Mouse (Mus musculus): ENCODE data around the gene Reep3. TPM values are rescaled to one million over a fixed set of nuclear protein-coding genes. Genes with fewer than 3 reads are reported as not detected.
"Not testable (repeated sequence)": the region's sequence is repeated elsewhere in the genome, so short reads cannot be mapped to it uniquely, and the experiment has no call there.

The Reep3 gene
- total RNA-seq, 2 experiments from 2014 or later: 44.7 to 46.3 TPM

- no peak for DNase-seq
Observed at GRCm38 (mm10) chr10:67017315-67017714, 79.4 kb downstream of the Reep3 start.

- DNase-seq: no peak
Observed at GRCm38 (mm10) chr10:67016615-67017278, 80.0 kb downstream of the Reep3 start.

DNA sequence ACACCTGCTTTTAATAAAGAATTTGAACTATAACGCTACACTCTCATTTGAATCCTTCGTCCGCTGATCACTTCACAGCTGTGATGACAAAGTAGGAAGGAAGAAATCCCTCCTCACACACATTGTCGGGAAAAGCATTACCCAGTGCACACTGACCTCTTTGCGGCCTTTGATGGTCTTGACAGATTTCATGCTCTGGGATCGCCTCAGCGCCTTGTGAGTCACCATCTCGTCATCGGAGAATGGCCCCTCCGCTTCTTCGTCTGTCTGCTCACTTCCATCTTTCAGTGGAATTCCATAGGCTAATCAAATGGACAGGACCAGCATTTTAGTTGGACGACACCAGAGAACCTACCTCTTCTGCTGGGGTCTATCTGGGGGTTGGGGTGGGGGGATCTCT is 82.0 kb downstream of the Reep3 start:
- peak in 1 of 2 experiments; percentile 16 for DNase-seq

DNA sequence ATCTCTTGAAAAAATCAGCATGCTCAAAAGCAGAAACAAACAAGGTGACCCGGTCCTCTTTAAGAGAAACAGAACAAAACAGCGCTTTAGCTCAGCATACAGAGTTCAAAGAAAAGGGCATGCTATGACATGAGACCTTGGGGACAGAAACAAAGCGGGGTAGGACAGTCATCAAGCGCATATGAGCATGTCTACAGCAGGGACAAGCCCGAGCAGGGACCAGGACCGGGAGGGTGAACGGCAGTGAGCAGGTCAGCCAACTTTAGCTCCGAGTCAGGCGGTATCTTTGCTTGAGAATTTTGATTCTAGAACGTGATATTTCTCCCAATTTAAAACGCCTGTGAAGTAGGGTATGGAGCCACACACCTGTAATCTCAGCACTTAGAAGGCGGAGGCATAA is 86.2 kb downstream of the Reep3 start:
- DNase-seq: no peak

DNA sequence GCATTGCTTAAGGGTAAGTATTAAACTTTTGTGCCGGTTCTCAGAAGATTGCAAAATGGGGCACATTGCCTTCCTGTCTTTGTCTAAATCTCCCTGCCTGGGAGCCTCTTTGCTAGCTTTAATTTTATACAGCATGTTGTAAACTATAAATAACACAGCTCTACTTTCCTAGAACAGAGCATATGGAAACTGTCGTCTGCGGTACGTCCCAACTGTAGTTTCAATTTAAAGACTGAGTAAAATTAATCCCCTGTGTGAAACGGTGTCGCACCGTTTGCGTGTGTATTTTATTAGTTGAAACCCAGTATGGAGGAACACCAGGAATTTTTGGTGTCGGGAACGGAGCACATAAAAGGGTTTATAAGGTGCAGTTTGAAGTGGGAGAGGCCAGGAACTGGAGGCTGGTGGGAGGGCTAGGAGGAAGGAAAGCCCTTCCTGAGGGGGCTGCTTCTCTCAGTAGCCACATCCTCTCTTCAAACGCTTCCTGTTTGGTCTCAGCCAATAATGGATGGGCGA is 92.2 kb downstream of the Reep3 start:
- DNase-seq: peak in 1 of 2 experiments; percentile 22

GRCm38 (mm10) chr10:67003743-67004526 is 92.8 kb downstream of the Reep3 start:
- peak; percentile 44 to 56 for DNase-seq

- peak; percentile 20 to 54 for DNase-seq
Observed at GRCm38 (mm10) chr10:67003009-67003742, 93.6 kb downstream of the Reep3 start.

GRCm38 (mm10) chr10:67002207-67003008 is 94.3 kb downstream of the Reep3 start:
- DNase-seq: peak; percentile 83 to 91

GRCm38 (mm10) chr10:67000958-67001615 is 95.7 kb downstream of the Reep3 start:
- not testable (repeated sequence) for DNase-seq

- no peak for DNase-seq
Observed at GRCm38 (mm10) chr10:67000136-67000535, 96.6 kb downstream of the Reep3 start.

DNA sequence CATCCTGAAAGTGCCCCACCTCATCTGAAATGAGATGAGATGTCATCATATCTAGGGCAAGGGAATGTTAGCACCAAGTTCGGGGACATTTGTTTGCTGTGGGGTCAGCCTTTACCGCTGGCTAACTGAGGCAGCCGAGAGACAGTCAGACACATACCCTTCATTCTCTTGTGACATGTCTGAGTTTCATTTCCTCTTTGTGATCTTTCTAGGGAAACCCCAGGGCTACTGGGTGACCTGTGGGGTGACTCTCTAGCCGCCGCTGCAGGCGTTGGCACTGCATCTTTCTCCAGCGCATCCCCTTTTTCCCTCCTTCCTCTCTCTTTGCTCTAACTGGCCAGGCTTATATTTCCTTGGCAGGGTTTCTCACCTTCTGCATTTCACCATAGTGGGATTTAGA is 98.0 kb downstream of the Reep3 start:
- DNase-seq: no peak

DNA sequence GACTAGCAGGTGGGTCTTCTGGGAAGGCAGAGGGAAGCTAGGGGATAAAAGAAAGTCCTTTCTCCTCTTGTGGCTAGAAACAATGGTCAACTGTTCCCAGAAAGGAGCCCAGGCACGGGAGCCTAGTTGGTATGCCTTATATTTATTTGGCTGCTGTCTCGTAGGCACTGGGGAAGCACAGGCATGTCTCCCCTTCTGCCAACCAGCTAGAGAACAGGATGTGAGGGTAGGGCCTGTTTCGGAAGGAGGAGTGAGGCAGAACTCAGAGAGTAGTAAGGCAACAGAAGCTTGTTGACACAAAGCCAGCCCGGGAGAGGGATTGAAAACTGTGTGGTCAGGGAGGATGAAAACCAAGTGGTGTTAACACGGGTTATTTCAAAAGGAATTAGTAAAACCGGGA is 101.6 kb downstream of the Reep3 start:
- DNase-seq: no peak

DNA sequence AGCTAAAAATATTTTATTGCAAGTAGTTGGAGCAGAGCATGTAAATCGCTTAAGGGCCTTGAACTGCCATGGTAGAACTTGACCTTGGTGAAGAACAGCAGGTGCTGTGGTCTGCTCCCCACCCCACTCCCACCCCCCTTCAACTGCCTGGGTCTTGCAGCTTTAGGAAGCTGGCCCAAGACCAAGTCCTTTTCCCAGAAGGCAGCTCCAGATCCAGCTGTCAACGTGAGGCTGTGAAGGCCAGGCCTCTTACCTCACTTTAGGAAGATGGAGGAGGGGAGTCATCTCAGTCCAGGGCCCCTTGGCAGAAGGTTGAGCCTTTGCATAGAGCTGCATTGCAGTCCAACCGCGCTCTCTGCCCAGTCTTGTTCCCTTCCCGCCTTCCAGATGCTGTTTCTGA is 102.3 kb downstream of the Reep3 start:
- DNase-seq: peak; percentile 18 to 29

- no peak for DNase-seq
Observed at GRCm38 (mm10) chr10:66992591-66992990, 104.2 kb downstream of the Reep3 start.

GRCm38 (mm10) chr10:66990506-66990905 is 106.2 kb downstream of the Reep3 start:
- DNase-seq: no peak

DNA sequence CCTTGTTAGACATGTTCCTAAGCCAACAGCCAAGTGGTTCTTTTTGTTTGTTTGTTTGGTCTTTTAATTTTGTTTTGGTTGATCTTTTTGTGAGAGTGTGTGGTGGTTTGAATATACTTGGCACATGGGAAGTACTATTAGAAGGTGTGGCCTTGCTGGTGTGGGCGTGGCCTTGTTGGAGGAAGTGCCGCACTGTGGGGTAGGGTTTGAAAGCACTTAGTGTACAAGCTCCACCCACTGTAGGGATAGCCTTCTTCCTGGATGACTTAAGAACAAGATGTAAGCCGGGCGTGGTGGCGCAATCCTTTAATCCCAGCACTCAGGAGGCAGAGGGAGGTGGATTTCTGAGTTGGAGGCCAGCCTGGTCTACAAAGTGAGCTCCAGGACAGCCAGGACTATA is 113.7 kb downstream of the Reep3 start:
- DNase-seq: no peak

- no peak for DNase-seq
Observed at GRCm38 (mm10) chr10:66978215-66978614, 118.5 kb downstream of the Reep3 start.

- DNase-seq: no peak
Observed at GRCm38 (mm10) chr10:66977093-66977492, 119.7 kb downstream of the Reep3 start.

- peak in 1 of 2 experiments; percentile 14 for DNase-seq
Observed at GRCm38 (mm10) chr10:66975451-66975850, 121.3 kb downstream of the Reep3 start.

DNA sequence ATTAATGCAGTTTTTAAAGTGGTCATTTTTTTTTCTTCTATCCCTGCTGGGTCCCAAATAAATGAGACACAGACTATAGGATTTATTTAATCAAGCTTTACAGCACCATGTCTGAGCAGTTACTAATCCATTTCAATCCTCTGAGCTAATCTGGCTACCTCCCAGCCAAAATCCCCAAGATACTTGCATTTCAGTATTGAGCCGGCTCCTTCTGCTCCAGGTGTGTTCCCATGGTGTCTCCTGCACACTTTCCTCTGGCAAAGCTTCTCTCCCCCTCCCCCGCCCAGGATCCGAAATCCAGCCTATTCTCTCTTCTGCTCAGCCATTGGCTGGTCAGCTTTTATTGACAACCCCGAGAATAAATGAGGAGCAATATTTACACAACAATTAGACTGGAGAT is 122.3 kb downstream of the Reep3 start:
- no peak for DNase-seq

GRCm38 (mm10) chr10:66973866-66974265 is 122.9 kb downstream of the Reep3 start:
- DNase-seq: no peak
